Comparison of ENCODE assay signal across 24 mouse cellular contexts in genomic region chr12:29897533-29898085, GRCm38 (mm10). TPM values are rescaled to one million over a fixed set of nuclear protein-coding genes. Genes with fewer than 3 reads are reported as not detected.
"Had no signal": no experiment of that assay in that cellular context is flagged by ENCODE, and none has a peak within 500 bp of the region (broad histone marks: within the 10 kb centered on the region; RNA-seq: fewer than 3 reads in every experiment).

No protein-coding gene starts in this region.

- H3K4me3 ChIP-seq: limb, embryonic 12.5 days; limb, embryonic 15.5 days; midbrain, embryonic 12.5 days; midbrain, embryonic 15.5 days; myocyte; neural tube, embryonic 13.5 days; stomach, embryonic 15.5 days had no signal

- ATAC-seq: intestine, postnatal 0 days; liver, postnatal 0 days; midbrain, embryonic 15.5 days had no signal

- H3K27ac ChIP-seq: kidney, postnatal 0 days; limb, embryonic 12.5 days; limb, embryonic 15.5 days; liver, embryonic 14.5 days; midbrain, embryonic 12.5 days; midbrain, embryonic 15.5 days; neural tube, embryonic 13.5 days; stomach, embryonic 15.5 days had no signal

- H3K4me2 ChIP-seq: limb, embryonic 12.5 days; limb, embryonic 15.5 days; liver, embryonic 11.5 days; midbrain, embryonic 12.5 days; midbrain, embryonic 15.5 days; neural tube, embryonic 13.5 days; stomach, embryonic 15.5 days had no signal

- H3K9ac ChIP-seq: limb, embryonic 12.5 days; limb, embryonic 15.5 days; liver, embryonic 14.5 days; liver, postnatal 0 days; midbrain, embryonic 12.5 days; midbrain, embryonic 15.5 days; neural tube, embryonic 13.5 days; stomach, embryonic 15.5 days had no signal

- H3K36me3 ChIP-seq: limb, embryonic 12.5 days; limb, embryonic 15.5 days; stomach, embryonic 15.5 days had no signal

- H3K9me3 ChIP-seq: limb, embryonic 12.5 days; limb, embryonic 15.5 days; midbrain, embryonic 12.5 days; midbrain, embryonic 15.5 days; neural tube, embryonic 13.5 days; stomach, embryonic 15.5 days had no signal

- H3K4me1 ChIP-seq: limb, embryonic 12.5 days; limb, embryonic 15.5 days; midbrain, embryonic 12.5 days; midbrain, embryonic 15.5 days; neural tube, embryonic 13.5 days; stomach, embryonic 15.5 days had no signal

- DNase-seq: kidney, adult 2 months; kidney, postnatal 25 days; left cerebral cortex, postnatal 4 days; liver, postnatal 0 days; lung, postnatal 4 days; retina, postnatal 1 day; right cerebral cortex, postnatal 25 days; spleen, adult 18-20 months; thymus, postnatal 25 days had no signal

- H3K27me3 ChIP-seq: limb, embryonic 12.5 days; limb, embryonic 15.5 days; midbrain, embryonic 12.5 days; midbrain, embryonic 15.5 days; neural tube, embryonic 13.5 days; stomach, embryonic 15.5 days had no signal

RNA-seq across cellular contexts. Expression of gene Pxdn, which starts 39.8 kb away (rescaled TPM):
- total RNA-seq: megakaryocyte progenitor cell, adult 5-6 weeks; megakaryocyte-erythroid progenitor cell, adult 5-6 weeks; monocyte, adult 5-6 weeks; neutrophil, adult 5-6 weeks had no signal
